Mouse (Mus musculus) gastrocnemius, postnatal 36 days (tissue): ENCODE data around the gene Gpr146. TPM values are rescaled to one million over a fixed set of nuclear protein-coding genes. Genes with fewer than 3 reads are reported as not detected.
A peak's percentile ranks its signal among the peaks of the same experiment; 100 is the strongest.
"Not testable (repeated sequence)": the region's sequence is repeated elsewhere in the genome, so short reads cannot be mapped to it uniquely, and the experiment has no call there.

Source experiments
- DNase-seq, 2 experiments: peaks; one replicate each; pipeline ENCODE4 v3.0.0; 2022
- intact Hi-C: fragments of 180-260 bp; cut with DNase I; formaldehyde crosslinking; loops from one replicate; pipeline ENCODE4 v1.15.1; 2025
- total RNA-seq, 2 experiments: library from RNA; stranded (reverse); gene quantifications; 2 replicates each; pipeline ENCODE4 v1.2.3; 2021

Gpr146 gene
- total RNA-seq, 2 experiments from 2014 or later = 25.3 to 30.4 TPM

GRCm38 (mm10) chr5:139379771-139380384, 2.4 kb downstream of the Gpr146 start:
- intact Hi-C loops = no loop called here
- DNase-seq = no peak

- DNase-seq = peak; percentile 92 to 97
- intact Hi-C loops = no loop called here
Observed at GRCm38 (mm10) chr5:139380385-139381248, 3.1 kb downstream of the Gpr146 start.

GRCm38 (mm10) chr5:139381586-139382513, 4.4 kb downstream of the Gpr146 start:
- DNase-seq = no peak
- intact Hi-C loops = no loop called here

- no peak for DNase-seq
- intact Hi-C loops = no loop called here
Observed at GRCm38 (mm10) chr5:139382760-139383159, 5.3 kb downstream of the Gpr146 start.

- no peak for DNase-seq
- intact Hi-C loops = no loop called here
Observed at GRCm38 (mm10) chr5:139383234-139383633, 5.7 kb downstream of the Gpr146 start.

GRCm38 (mm10) chr5:139384531-139384930, 7.0 kb downstream of the Gpr146 start:
- intact Hi-C loops = no loop called here
- peak in 1 of 2 experiments; percentile 61 for DNase-seq

- intact Hi-C loops = no loop called here
- DNase-seq = no peak
Observed at GRCm38 (mm10) chr5:139386047-139386446, 8.6 kb downstream of the Gpr146 start.

GRCm38 (mm10) chr5:139387329-139388194, 10.1 kb downstream of the Gpr146 start:
- no peak for DNase-seq
- intact Hi-C loops = no loop called here

GRCm38 (mm10) chr5:139388195-139388570, 10.7 kb downstream of the Gpr146 start:
- DNase-seq = no peak
- intact Hi-C loops = no loop called here

GRCm38 (mm10) chr5:139388694-139389675, 11.5 kb downstream of the Gpr146 start:
- intact Hi-C loops = no loop called here
- DNase-seq = no peak

GRCm38 (mm10) chr5:139389676-139390061, 12.2 kb downstream of the Gpr146 start:
- intact Hi-C loops = no loop called here
- peak; percentile 69 to 74 for DNase-seq

GRCm38 (mm10) chr5:139390324-139391119, 13.0 kb downstream of the Gpr146 start:
- DNase-seq, intact Hi-C loops: not testable (repeated sequence)

GRCm38 (mm10) chr5:139391309-139391990, 14.0 kb downstream of the Gpr146 start:
- DNase-seq = no peak
- intact Hi-C loops = no loop called here

- DNase-seq = no peak
Observed at GRCm38 (mm10) chr5:139392219-139393196, 15.0 kb downstream of the Gpr146 start.

GRCm38 (mm10) chr5:139393197-139393588, 15.7 kb downstream of the Gpr146 start:
- intact Hi-C loops = no loop called here
- DNase-seq = no peak

More at GRCm38 (mm10) chr5:139392219-139393196, 15.0 kb downstream of the Gpr146 start:
- intact Hi-C loops = no loop called here

- intact Hi-C loops = no loop called here
- no peak for DNase-seq
Observed at GRCm38 (mm10) chr5:139394399-139394798, 16.9 kb downstream of the Gpr146 start.
